Mouse (Mus musculus) cerebellum, postnatal 4 days (tissue): ENCODE results near the gene Mindy4.

Source experiments
- DNase-seq, 2 experiments: peaks; one replicate each; pipeline ENCODE4 v3.0.0; 2022; ENCODE audit warnings: low spot score in 2 of 2, mixed read lengths in 1 of 2

Mindy4 gene

DNA sequence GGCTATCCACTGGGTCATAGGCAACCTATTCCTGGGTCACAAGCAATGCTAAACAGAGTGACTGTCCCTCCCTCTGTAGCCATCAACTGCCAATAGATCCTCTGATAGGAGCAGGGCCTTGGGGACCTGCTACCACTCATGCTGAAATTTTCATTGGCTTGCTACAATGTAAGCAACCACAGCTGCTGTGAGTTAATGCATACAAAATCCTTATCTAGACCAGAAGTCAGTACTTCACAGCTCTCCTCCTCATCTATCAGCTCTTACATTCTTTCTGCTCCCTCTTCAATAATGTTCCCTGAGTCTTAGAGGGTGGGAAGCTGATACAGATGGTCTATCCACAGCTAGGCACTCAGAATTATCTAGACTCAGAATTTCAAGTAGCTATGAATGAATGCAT lies 163.9 kb downstream of the Mindy4 start:
- no peak for DNase-seq
